Mouse (Mus musculus) forebrain, embryonic 13.5 days (tissue): ENCODE measurements at regions not wholly inside any gene's neighbourhood (a gene's known extent, or its start where the extent isn't known, plus 50 kb on each side); places are given as distances from the start of the nearest gene placed in this dataset.

Source experiments
- ATAC-seq: fragments of 200-750 bp; cut with Nextera tagmentation; 2 replicates; pipeline ENCODE4 v1.8.0; 2017
- H3K27ac ChIP-seq: fragments of 300-500 bp; sonication (generic); 2 replicates; pipeline ENCODE4 v1.5.1; 2015; ENCODE audit warnings: inconsistent platforms, mild to moderate bottlenecking, moderate library complexity
- H3K27me3 ChIP-seq: fragments of 300-500 bp; sonication (generic); 2 replicates; pipeline ENCODE4 v1.6.1; 2015; ENCODE audit warnings: mild to moderate bottlenecking, inconsistent platforms
- H3K36me3 ChIP-seq: fragments of 300-500 bp; sonication (generic); 2 replicates; pipeline ENCODE4 v1.6.1; 2015; ENCODE audit warnings: mild to moderate bottlenecking, inconsistent platforms; ENCODE audit not compliant: poor library complexity, severe bottlenecking
- H3K4me1 ChIP-seq: fragments of 300-500 bp; sonication (generic); 2 replicates; pipeline ENCODE4 v1.6.1; 2015; ENCODE audit warnings: inconsistent platforms
- H3K4me2 ChIP-seq: fragments of 300-500 bp; sonication (generic); 2 replicates; pipeline ENCODE4 v1.6.1; 2015; ENCODE audit warnings: inconsistent platforms, mild to moderate bottlenecking, moderate library complexity
- H3K4me3 ChIP-seq: fragments of 300-500 bp; sonication (generic); 2 replicates; pipeline ENCODE4 v1.5.1; 2015; ENCODE audit warnings: mild to moderate bottlenecking, inconsistent platforms
- H3K9ac ChIP-seq: fragments of 300-500 bp; sonication (generic); 2 replicates; pipeline ENCODE4 v1.6.1; 2015; ENCODE audit warnings: mild to moderate bottlenecking, inconsistent platforms
- H3K9me3 ChIP-seq: fragments of 300-500 bp; sonication (generic); replicated peaks from 2 replicates; pipeline ENCODE4 v1.6.1; 2016; ENCODE audit warnings: inconsistent platforms
- WGBS: fragments of 180-500 bp; shearing (Covaris S2); methylation state at CpG from one replicate; pipeline ENCODE4 v1.1.7; 2015; 5-methylcytosine and 5-hydroxymethylcytosine counted together

DNA sequence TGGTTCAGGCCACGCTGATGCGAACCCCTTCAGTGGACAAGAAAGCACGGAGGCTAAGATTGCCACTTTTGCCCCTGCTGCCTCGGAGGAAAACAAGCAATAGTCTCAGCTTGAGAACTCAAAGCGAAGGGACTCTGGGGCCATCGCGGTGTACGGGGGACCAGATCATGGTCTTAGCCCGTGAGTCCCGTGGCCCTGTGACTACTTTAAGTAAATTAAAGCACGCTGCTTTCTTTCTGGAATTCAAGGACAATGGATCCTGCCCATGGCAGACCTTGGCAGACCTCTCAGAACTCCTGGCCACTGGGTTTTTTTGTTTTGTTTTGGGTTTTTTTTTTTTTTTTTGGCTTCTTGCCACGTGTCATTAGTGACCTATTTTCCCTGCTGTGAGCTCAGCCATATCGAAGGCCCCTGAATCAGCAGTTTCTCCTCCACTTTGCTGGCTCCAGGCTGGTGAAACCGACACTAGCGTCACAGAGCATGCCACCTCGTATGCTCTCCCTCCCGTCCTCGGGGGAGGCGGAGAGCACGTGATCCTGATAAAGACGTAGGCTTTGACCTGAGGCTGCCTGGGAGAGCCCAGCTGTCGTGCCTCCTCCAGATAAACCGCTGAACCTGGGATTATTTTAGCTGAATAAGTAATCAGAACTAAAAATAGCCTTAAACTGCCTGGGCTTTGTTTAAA lies 174.6 kb downstream of the Cand1 start:
- WGBS = 24% methylated on average over 23 of the region's 23 CpGs
- no peak overlapping the region for H3K4me3 ChIP-seq
- H3K4me2 ChIP-seq = peak overlapping the region; percentile 46

DNA sequence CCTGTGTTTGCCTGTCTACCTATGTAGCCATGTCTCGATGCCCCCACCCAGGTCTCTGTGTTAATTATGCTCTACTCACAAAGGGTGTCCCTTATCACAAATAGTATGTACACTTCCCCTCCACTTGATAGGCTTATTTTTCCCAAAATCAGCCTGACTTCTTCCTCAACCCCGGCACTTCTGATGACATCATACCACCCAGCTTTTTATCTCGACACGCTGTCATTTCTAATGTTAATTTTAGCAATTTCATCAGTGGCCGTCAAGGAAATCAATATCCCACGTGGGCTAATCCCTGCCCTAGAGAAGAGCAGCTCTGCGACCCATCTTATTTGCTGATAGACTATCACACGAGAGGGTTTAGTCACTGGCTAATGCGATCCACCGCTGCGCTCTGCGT lies 175.6 kb downstream of the Cand1 start:
- ATAC-seq = 0 out of 2 replicates have a peak, but pooled peaks have one; percentile 19
- Histone ChIP-seq H3K36me3 (no peaks in the 10 kb centered on the region), H3K27me3 (no peaks in the 10 kb centered on the region), H3K4me3 (no peak overlapping the region), H3K9me3 (no peaks in the 10 kb centered on the region), H3K27ac (no peak overlapping the region), H3K4me1 (peaks cover 10% of the 10 kb centered on the region), H3K9ac (no peak overlapping the region), H3K4me2 (no peak overlapping the region)
- 90% methylated on average over 12 of the region's 12 CpGs for WGBS

More for the DNA sequence above, 174.6 kb downstream of the Cand1 start:
- H3K9me3 ChIP-seq = no peaks in the 10 kb centered on the region
- H3K9ac ChIP-seq = no peak overlapping the region
- peak; percentile 93 for ATAC-seq
- H3K36me3 ChIP-seq = no peaks in the 10 kb centered on the region
- H3K27ac ChIP-seq = peak overlapping the region; percentile 57; the same call in 1 of the 2 replicates
- peaks cover 10% of the 10 kb centered on the region for H3K4me1 ChIP-seq
- no peaks in the 10 kb centered on the region for H3K27me3 ChIP-seq

DNA sequence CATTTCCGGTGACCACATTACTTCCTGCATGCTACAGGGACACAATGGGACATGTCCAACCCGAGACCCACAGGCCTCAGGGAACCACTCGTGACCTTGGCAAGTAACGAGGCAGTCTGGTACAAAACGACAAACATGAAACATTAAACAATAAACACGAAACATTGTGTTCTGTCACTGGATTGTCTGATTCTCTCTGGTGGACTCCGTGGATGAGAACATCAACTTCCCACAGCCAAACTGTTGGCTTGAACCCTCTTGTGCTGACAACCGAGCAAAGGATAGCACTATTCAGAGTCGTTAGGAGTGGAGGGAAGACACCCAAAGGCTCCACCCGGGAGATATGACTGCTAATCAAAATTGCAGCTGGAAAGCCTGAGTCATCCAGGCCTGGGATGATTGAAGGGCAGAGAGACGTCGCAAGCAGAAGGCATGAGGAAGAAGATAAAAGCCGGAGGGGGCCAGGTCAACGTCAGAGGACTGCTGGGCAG lies 176.6 kb downstream of the Cand1 start:
- Histone ChIP-seq H3K9ac (no peak overlapping the region), H3K4me1 (peaks cover 10% of the 10 kb centered on the region), H3K9me3 (no peaks in the 10 kb centered on the region), H3K27ac (no peak overlapping the region), H3K27me3 (no peaks in the 10 kb centered on the region), H3K4me2 (no peak overlapping the region), H3K36me3 (no peaks in the 10 kb centered on the region), H3K4me3 (no peak overlapping the region)
- no peak for ATAC-seq
- WGBS = 86% methylated on average over 14 of the region's 14 CpGs

DNA sequence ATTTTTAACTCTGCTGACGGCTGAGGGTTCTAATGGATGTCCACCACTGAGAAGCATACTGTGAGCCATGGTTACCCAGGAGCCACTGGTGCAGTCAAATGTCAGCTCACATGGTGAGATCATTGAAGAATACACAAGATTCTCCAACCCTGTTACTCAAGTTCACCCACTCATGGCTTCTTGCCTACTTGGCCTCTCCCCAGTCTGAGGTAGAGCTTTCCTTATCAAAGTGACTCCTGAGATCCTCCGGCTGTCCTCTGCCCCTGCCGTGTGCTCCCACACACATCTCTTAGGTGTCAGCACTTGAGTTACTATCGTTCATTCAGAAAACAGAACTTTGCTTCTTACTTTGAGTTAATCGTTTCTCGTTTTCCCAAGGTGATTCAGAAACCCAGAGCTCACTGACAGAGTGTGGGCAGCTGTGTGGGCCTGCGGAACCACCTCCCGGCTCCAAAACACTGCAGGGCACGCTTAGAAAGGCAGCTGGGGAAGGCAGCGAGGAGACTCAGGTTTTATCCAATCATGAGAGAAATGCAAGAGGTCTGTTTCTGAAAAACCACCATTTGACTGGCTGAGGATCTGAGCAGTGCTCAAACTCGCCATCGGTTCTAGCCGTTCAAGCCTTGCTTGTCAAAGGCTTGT lies 177.8 kb downstream of the Cand1 start:
- ATAC-seq = no peak
- H3K4me1 ChIP-seq = peaks cover 10% of the 10 kb centered on the region
- H3K9ac ChIP-seq = no peak overlapping the region
- no peak overlapping the region for H3K4me3 ChIP-seq
- H3K9me3 ChIP-seq = no peaks in the 10 kb centered on the region
- H3K36me3 ChIP-seq = no peaks in the 10 kb centered on the region
- no peak overlapping the region for H3K27ac ChIP-seq
- no peaks in the 10 kb centered on the region for H3K27me3 ChIP-seq
- WGBS = 88% methylated on average over 13 of the region's 13 CpGs
- no peak overlapping the region for H3K4me2 ChIP-seq

DNA sequence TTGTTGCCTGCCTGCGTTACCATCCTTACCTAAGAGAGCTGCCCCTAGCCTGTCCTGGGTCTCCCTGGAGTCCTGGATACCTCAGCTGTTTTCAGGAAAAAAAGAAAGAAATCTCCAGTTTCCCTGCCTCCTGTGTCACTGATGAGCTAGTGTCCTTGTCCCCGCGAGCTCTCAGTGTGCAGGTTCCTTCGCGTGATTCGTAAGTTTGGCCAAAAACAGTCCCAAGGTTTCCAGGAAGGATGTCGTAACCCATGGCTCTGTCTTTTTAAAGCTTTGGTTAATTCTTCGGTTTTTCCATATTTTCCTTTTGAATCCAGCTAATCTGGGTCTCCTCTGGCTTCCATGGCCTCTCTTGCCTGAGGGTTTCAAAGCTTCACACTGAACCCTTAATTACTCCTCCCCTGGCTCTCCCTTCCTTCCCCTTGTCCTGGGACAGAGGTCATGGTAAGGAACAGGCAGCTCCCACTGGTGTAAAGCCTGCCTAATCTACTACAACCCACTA lies 178.5 kb downstream of the Cand1 start:
- peaks cover 10% of the 10 kb centered on the region for H3K4me1 ChIP-seq
- no peak overlapping the region for H3K27ac ChIP-seq
- no peaks in the 10 kb centered on the region for H3K9me3 ChIP-seq
- 90% methylated on average over 8 of the region's 8 CpGs for WGBS
- H3K4me3 ChIP-seq = no peak overlapping the region
- H3K36me3 ChIP-seq = no peaks in the 10 kb centered on the region
- H3K9ac ChIP-seq = no peak overlapping the region
- ATAC-seq = no peak
- H3K4me2 ChIP-seq = no peak overlapping the region
- H3K27me3 ChIP-seq = no peaks in the 10 kb centered on the region

DNA sequence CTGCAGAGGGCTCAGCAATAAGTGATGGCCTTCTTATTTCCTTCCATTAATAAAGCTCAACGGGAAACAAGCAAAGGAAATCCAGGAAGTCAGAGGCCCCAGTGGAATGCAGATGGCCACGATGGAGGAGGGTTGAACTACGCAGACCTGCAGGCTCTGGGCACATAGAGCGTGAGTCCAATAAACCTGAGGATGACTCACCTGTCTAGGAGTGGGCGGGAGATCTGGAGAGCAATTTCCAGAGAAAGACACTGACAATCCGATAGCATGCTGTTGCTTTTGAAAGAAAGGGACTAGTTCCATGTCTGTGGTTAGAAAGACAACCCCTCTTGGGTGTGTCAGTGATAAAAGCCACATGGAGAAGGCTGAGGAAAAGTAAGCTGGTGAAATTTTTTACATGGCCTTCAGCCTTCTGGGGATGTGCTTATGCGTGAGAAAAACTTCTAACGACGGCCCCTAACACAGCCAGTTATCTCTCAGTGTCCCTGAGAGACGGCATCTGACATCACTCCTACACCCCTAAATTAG lies 181.3 kb downstream of the Cand1 start:
- 92% methylated on average over 10 of the region's 10 CpGs for whole genome bisulfite sequencing
- no peak overlapping the region for H3K4me2 ChIP-seq
- H3K27me3 ChIP-seq = no peaks in the 10 kb centered on the region
- no peak overlapping the region for H3K9ac ChIP-seq
- H3K27ac ChIP-seq = no peak overlapping the region
- no peak for ATAC-seq
- H3K4me1 ChIP-seq = peaks cover 19% of the 10 kb centered on the region
- no peaks in the 10 kb centered on the region for H3K36me3 ChIP-seq
- no peak overlapping the region for H3K4me3 ChIP-seq
- H3K9me3 ChIP-seq = no peaks in the 10 kb centered on the region

DNA sequence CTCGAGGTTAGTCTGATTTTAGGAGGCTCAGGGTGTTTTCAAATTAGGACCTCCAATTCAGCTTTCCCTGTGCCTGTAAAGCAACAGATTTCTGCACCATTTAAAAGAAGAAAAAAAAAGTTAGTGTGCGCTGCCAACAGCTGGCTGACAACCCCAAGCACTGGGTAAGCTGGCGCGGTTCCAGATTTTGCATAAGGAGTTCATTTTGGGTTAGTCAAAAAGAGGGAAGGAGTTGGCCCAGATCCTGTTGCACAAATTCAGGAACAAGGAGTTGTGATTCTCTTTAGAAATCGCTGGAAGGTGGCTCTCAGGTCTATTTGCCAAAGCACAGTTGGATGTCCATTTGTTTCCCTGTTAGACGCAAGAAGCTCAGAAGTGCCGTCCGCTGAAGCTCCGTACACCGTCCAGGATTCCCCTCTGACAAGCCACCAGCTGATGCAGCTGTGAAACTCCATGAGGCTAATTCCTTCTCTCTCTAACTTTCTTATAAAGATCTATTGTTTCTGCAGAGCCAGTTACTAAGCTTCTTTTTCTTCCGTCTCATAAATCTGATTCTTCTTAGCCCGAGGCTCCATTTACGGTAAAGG lies 184.6 kb downstream of the Cand1 start:
- WGBS = 45% methylated on average over 13 of the region's 13 CpGs
- peak; percentile 74 for ATAC-seq
- H3K9ac ChIP-seq = no peak overlapping the region
- no peaks in the 10 kb centered on the region for H3K27me3 ChIP-seq
- peak overlapping the region; percentile 5; the same call in 1 of the 2 replicates for H3K4me2 ChIP-seq
- no peaks in the 10 kb centered on the region for H3K9me3 ChIP-seq
- H3K27ac ChIP-seq = peak overlapping the region; percentile 58
- no peak overlapping the region for H3K4me3 ChIP-seq
- no peaks in the 10 kb centered on the region for H3K36me3 ChIP-seq
- H3K4me1 ChIP-seq = peaks cover 25% of the 10 kb centered on the region

DNA sequence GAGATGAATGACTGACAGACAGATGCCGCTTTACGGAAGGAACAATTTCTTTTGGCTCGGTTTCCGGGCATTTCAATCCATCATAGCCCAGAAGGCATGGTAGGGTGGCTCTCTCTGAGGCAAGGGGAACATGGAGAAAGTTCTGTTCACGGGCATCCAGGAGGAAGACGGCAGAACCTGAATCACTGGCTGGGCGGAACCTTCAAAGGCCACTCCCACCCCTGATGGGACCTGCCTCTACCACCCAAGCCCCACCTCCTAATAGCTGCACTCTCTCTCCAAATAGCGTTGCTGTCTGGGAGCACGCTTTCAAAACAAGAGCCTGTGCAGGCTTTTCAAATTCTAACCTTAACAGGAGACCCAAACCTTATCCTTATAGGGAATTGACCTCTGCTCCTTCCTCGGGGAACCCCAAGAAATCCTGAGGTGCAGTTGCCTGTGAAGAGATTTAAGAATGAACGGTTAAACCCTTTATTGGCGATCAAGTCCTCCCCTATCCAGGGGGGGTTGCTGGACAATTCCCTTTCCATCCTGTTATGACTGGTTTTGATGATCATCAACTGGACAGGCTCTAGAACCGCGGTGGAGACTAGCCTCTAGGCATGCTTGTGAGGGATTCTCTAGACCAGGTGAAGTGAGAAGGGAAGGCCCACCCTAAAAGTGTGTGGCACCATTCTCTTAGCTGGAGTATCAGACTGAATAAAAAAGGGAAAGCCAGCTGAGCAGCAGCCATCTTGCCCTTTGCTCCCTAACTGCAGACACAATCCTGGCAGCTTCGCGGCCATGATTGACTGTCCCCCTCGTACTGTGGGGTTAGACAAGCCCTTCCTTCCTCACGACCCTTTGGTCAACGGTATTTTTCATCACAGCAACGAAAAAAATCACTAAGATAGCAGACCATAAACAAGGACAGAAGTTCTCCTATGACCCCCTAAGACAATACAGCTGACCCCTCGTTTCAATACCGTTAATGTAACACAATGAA lies 184.5 kb upstream of the Dyrk2 start:
- no peaks in the 10 kb centered on the region for H3K27me3 ChIP-seq
- H3K27ac ChIP-seq = peak overlapping the region; percentile 58
- no peak overlapping the region for H3K4me3 ChIP-seq
- peak; percentile 46 for ATAC-seq
- 81% methylated on average over 22 of the region's 22 CpGs for WGBS
- H3K4me1 ChIP-seq = peaks cover 25% of the 10 kb centered on the region
- H3K9me3 ChIP-seq = no peaks in the 10 kb centered on the region
- 0 out of 2 replicates have a peak overlapping the region, but pooled peaks have one; percentile 5 for H3K4me2 ChIP-seq
- no peaks in the 10 kb centered on the region for H3K36me3 ChIP-seq
- no peak overlapping the region for H3K9ac ChIP-seq

DNA sequence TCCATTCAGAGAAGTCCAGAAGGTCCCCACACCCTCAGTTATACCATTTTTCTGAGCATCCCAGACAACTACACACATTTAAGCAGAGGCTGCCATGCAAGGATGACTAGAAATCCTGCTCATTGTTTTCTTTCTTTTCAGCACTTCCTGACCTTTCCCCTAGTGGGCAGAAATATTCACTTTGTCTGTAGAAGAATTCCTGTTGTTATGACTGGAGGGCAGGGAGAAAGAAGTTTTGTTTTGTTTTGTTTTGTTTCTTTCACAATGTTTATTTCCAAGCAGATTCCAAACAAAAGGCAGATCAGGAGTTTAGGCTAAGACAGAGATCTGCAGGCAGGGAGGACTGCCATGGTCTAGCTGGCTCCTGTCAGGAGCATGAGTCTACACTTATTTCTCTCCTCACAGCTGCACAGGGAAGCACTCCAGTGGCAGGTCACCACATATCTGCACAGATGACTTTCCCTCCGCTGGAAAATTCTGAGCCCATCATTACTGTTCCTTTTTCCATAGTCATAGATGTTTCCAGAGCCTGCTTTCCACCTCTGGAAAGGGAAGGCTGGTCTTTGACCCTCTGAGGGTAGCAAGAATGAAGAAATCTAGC lies 182.5 kb upstream of the Dyrk2 start:
- Histone ChIP-seq H3K9ac (no peak overlapping the region), H3K4me2 (no peak overlapping the region), H3K4me3 (no peak overlapping the region), H3K36me3 (no peaks in the 10 kb centered on the region), H3K27ac (no peak overlapping the region), H3K4me1 (peaks cover 25% of the 10 kb centered on the region), H3K9me3 (no peaks in the 10 kb centered on the region), H3K27me3 (no peaks in the 10 kb centered on the region)
- ATAC-seq = no peak
- 86% methylated on average over 1 of the region's 1 CpGs for WGBS

DNA sequence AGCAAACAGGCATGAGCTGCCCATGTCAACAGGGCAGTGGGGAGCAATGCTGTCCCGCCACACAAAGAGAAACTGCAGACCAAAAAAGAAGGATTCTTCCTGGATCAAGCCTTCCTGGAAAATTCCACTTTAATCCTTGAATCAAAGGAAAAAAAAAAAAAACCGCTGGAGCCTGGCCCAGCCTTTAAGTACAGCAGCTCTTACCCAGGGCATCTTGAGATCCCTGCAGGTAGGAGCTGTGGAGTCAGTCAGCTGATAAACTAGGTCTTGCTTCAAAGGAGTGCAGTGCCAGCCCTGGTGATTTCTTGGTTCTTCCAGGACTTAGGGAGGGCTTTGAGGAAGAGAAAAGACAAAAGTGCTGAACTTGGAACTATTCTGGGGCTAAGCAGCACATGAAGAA lies 181.6 kb upstream of the Dyrk2 start:
- Histone ChIP-seq H3K9me3 (no peaks in the 10 kb centered on the region), H3K27ac (no peak overlapping the region), H3K9ac (no peak overlapping the region), H3K27me3 (no peaks in the 10 kb centered on the region), H3K36me3 (no peaks in the 10 kb centered on the region), H3K4me1 (peaks cover 25% of the 10 kb centered on the region), H3K4me2 (no peak overlapping the region), H3K4me3 (no peak overlapping the region)
- WGBS = 43% methylated on average over 2 of the region's 2 CpGs
- no peak for ATAC-seq
